Mouse (Mus musculus) lung, postnatal 0 days (tissue): ENCODE measurements at regions not wholly inside any gene's neighbourhood (a gene's known extent, or its start where the extent isn't known, plus 50 kb on each side); places are given as distances from the start of the nearest gene placed in this dataset.

Experiments
- ATAC-seq: fragments of 200-750 bp; cut with Nextera tagmentation; 2 replicates; pipeline ENCODE4 v1.8.0; 2017; ENCODE audit warnings: moderate library complexity
- DNase-seq: peaks from one replicate; pipeline ENCODE4 v3.0.0-alpha.2; 2016; ENCODE audit warnings: low spot score
- H3K27ac ChIP-seq: fragments of 300-500 bp; sonication (generic); 2 replicates; pipeline ENCODE4 v1.5.1; 2014; ENCODE audit warnings: antibody characterized with exemption, mild to moderate bottlenecking, low read length, mixed read lengths
- H3K27me3 ChIP-seq: fragments of 300-500 bp; sonication (generic); replicated peaks from 2 replicates; pipeline ENCODE4 v1.6.1; 2014; ENCODE audit warnings: low read length, mixed read lengths; ENCODE audit not compliant: insufficient read depth
- H3K36me3 ChIP-seq: fragments of 300-500 bp; sonication (generic); 2 replicates; pipeline ENCODE4 v1.6.1; 2014; ENCODE audit warnings: low read length, mixed read lengths; ENCODE audit not compliant: insufficient read depth
- H3K4me1 ChIP-seq: fragments of 300-500 bp; sonication (generic); 2 replicates; pipeline ENCODE4 v1.6.1; 2014; ENCODE audit warnings: antibody characterized with exemption, low read depth, low read length, mixed read lengths; ENCODE audit not compliant: insufficient read depth
- H3K4me2 ChIP-seq: fragments of 300-500 bp; sonication (generic); replicated peaks from 2 replicates; pipeline ENCODE4 v1.6.1; 2014; ENCODE audit warnings: low read depth, mild to moderate bottlenecking, low read length, moderate library complexity, mixed read lengths
- H3K4me3 ChIP-seq: fragments of 300-500 bp; sonication (generic); 2 replicates; pipeline ENCODE4 v1.5.1; 2014; ENCODE audit warnings: low read depth, low read length
- H3K9ac ChIP-seq: fragments of 300-500 bp; sonication (generic); replicated peaks from 2 replicates; pipeline ENCODE4 v1.6.1; 2014; ENCODE audit warnings: low read depth, mild to moderate bottlenecking
- H3K9me3 ChIP-seq: fragments of 300-500 bp; sonication (generic); 2 replicates; pipeline ENCODE4 v1.6.1; 2016; ENCODE audit warnings: low read length, mixed read lengths
- CTCF ChIP-seq: IDR thresholded peaks from 2 replicates; pipeline ENCODE4 v1.5.1; 2016; ENCODE audit warnings: antibody characterized with exemption, mild to moderate bottlenecking
- EP300 ChIP-seq: IDR thresholded peaks from 2 replicates; pipeline ENCODE4 v1.6.1; 2016; ENCODE audit warnings: antibody characterized with exemption, mild to moderate bottlenecking, control low read depth
- WGBS: fragments of 180-500 bp; shearing (Covaris S2); extraction: QIAGEN DNeasy Blood & Tissue Kit; methylation state at CpG from one replicate; pipeline ENCODE4 v1.1.7; 2014; 5-methylcytosine and 5-hydroxymethylcytosine counted together

- H3K27ac ChIP-seq, result no peak overlapping the region
- H3K4me2 ChIP-seq, result no peak overlapping the region
- ATAC-seq (no peak), DNase-seq (no peak)
- H3K4me1 ChIP-seq, result no peaks in the 10 kb centered on the region
- 48% methylated on average over 11 of the region's 11 CpGs for WGBS
- H3K9me3 ChIP-seq, result no peaks in the 10 kb centered on the region
- H3K9ac ChIP-seq, result no peak overlapping the region
- TF ChIP-seq EP300 (no peak), CTCF (no peak)
- H3K4me3 ChIP-seq, result no peak overlapping the region
- H3K36me3 ChIP-seq, result no peaks in the 10 kb centered on the region
- H3K27me3 ChIP-seq, result no peaks in the 10 kb centered on the region
Observed at GRCm38 (mm10) chr4:153206789-153207457, 275.7 kb downstream of the Ajap1 start.

- WGBS, result 14% methylated on average over 7 of the region's 7 CpGs
- no peaks in the 10 kb centered on the region for H3K36me3 ChIP-seq
- no peak for ATAC-seq
- no peak for DNase-seq
- TF ChIP-seq EP300, result no peak
- TF ChIP-seq CTCF, result no peak
- no peaks in the 10 kb centered on the region for H3K27me3 ChIP-seq
- no peaks in the 10 kb centered on the region for H3K4me1 ChIP-seq
- H3K27ac ChIP-seq, result no peak overlapping the region
- H3K9me3 ChIP-seq, result no peaks in the 10 kb centered on the region
- H3K9ac ChIP-seq, result no peak overlapping the region
- no peak overlapping the region for H3K4me2 ChIP-seq
- H3K4me3 ChIP-seq, result no peak overlapping the region
Observed at GRCm38 (mm10) chr4:153204764-153205163, 277.8 kb downstream of the Ajap1 start.

- TF ChIP-seq EP300, result no peak
- no peak for TF ChIP-seq CTCF
- Histone ChIP-seq H3K4me2 (no peak overlapping the region), H3K36me3 (no peaks in the 10 kb centered on the region), H3K27ac (no peak overlapping the region), H3K9me3 (no peaks in the 10 kb centered on the region), H3K27me3 (no peaks in the 10 kb centered on the region), H3K4me1 (no peaks in the 10 kb centered on the region), H3K9ac (no peak overlapping the region), H3K4me3 (no peak overlapping the region)
- DNase-seq (no peak), ATAC-seq (no peak)
- 75% methylated on average over 20 of the region's 20 CpGs for WGBS
Observed at GRCm38 (mm10) chr4:153200799-153201770, 281.5 kb downstream of the Ajap1 start.

- TF ChIP-seq EP300, result no peak
- TF ChIP-seq CTCF, result no peak
- WGBS, result 6% methylated on average over 8 of the region's 8 CpGs
- Histone ChIP-seq H3K9me3 (no peaks in the 10 kb centered on the region), H3K4me2 (no peak overlapping the region), H3K27me3 (no peaks in the 10 kb centered on the region), H3K27ac (no peak overlapping the region), H3K9ac (no peak overlapping the region), H3K4me3 (no peak overlapping the region), H3K4me1 (no peaks in the 10 kb centered on the region), H3K36me3 (no peaks in the 10 kb centered on the region)
- ATAC-seq, result no peak
- DNase-seq, result peak; percentile 22
Observed at GRCm38 (mm10) chr4:153189485-153189884, 293.1 kb downstream of the Ajap1 start.

- Histone ChIP-seq H3K9me3 (no peaks in the 10 kb centered on the region), H3K4me1 (no peaks in the 10 kb centered on the region), H3K4me3 (no peak overlapping the region), H3K27me3 (no peaks in the 10 kb centered on the region), H3K36me3 (no peaks in the 10 kb centered on the region), H3K27ac (no peak overlapping the region), H3K9ac (no peak overlapping the region), H3K4me2 (no peak overlapping the region)
- ATAC-seq (no peak), DNase-seq (no peak)
- TF ChIP-seq CTCF (no peak), EP300 (no peak)
- WGBS, result under 1% methylated on average over 13 of the region's 17 CpGs
Observed at GRCm38 (mm10) chr4:153188504-153189031, 294.0 kb downstream of the Ajap1 start.

- H3K36me3 ChIP-seq, result no peaks in the 10 kb centered on the region
- H3K27me3 ChIP-seq, result no peaks in the 10 kb centered on the region
- no peak for TF ChIP-seq EP300
- no peak for TF ChIP-seq CTCF
- no peak overlapping the region for H3K9ac ChIP-seq
- no peak overlapping the region for H3K4me2 ChIP-seq
- DNase-seq (no peak), ATAC-seq (no peak)
- no peaks in the 10 kb centered on the region for H3K9me3 ChIP-seq
- H3K4me3 ChIP-seq, result no peak overlapping the region
- WGBS, result 1% methylated on average over 6 of the region's 6 CpGs
- H3K4me1 ChIP-seq, result no peaks in the 10 kb centered on the region
- no peak overlapping the region for H3K27ac ChIP-seq
Observed at GRCm38 (mm10) chr4:153187959-153188503, 294.6 kb downstream of the Ajap1 start.
